28 mouse cellular contexts compared by ENCODE assay signal in the genomic region with DNA sequence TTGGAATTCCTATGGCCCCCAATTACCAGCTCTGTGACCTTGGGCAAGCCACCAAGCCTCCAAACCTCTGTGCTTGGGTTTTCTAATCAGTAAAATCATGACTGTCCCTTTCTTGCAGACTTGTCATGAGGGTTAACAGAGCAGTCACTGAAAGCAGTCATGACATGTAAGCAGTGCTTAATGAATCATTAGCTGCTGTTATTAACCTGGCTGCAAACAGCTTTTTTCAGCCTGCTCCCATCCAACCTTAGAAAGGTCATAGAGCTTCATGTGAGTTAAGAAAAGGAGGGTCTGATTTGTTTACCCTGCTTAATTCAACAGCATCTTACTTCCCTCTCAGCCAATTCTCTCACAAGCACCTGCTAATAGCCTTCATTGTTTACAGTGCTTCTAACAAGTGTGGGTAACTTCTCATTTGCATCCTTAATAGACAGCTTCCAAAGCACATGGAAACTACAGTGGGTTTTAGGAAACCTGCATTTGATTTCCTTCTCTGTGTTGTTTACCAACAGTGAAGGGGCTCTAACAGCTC.
DNase-seq lines count a peak whose midpoint lies in the region; ATAC-seq lines count a peak whose summit lies in the region.
"Had no signal": no experiment of that assay in that cellular context is flagged by ENCODE, and none has a peak within 500 bp of the region (broad histone marks: within the 10 kb centered on the region; RNA-seq: fewer than 3 reads in every experiment).

No protein-coding gene starts in this region.

- H3K27me3 ChIP-seq in forebrain, embryonic 13.5 days = no peaks in the 10 kb centered on the region
- no peaks in the 10 kb centered on the region for H3K27me3 ChIP-seq in forebrain, embryonic 11.5 days (ENCODE audit: control insufficient read depth, insufficient read depth, low read length)
- no peaks in the 10 kb centered on the region for H3K27me3 ChIP-seq in midbrain, embryonic 14.5 days (ENCODE audit: control insufficient read depth, insufficient read depth, low read length)
- H3K27me3 ChIP-seq in midbrain, embryonic 10.5 days (ENCODE audit: low read depth, poor library complexity, severe bottlenecking) = no peaks in the 10 kb centered on the region
- H3K27me3 ChIP-seq in midbrain, embryonic 16.5 days (ENCODE audit: control insufficient read depth, insufficient read depth, low read depth, low read length) = no peaks in the 10 kb centered on the region
- H3K27me3 ChIP-seq: CH12.LX; embryonic facial prominence, embryonic 13.5 days; heart, embryonic 13.5 days; limb, embryonic 12.5 days; lung, embryonic 15.5 days; midbrain, embryonic 12.5 days; neural tube, embryonic 12.5 days had no signal

- no peak overlapping the region for H3K9ac ChIP-seq in forebrain, embryonic 13.5 days
- no peak overlapping the region for H3K9ac ChIP-seq in forebrain, embryonic 11.5 days (ENCODE audit: low read length)
- H3K9ac ChIP-seq in midbrain, embryonic 14.5 days (replicated peaks; ENCODE audit: low read length) = no peak overlapping the region
- no peak overlapping the region for H3K9ac ChIP-seq in midbrain, embryonic 16.5 days (ENCODE audit: low read depth, low read length)
- H3K9ac ChIP-seq: embryonic facial prominence, embryonic 13.5 days; heart, embryonic 13.5 days; limb, embryonic 12.5 days; lung, embryonic 15.5 days; midbrain, embryonic 12.5 days; neural tube, embryonic 12.5 days had no signal

- H3K27ac ChIP-seq in forebrain, embryonic 13.5 days = no peak overlapping the region
- H3K27ac ChIP-seq in forebrain, embryonic 11.5 days (ENCODE audit: low read depth, low read length) = no peak overlapping the region
- peak overlapping the region; percentile 28; the same call in 1 of the 2 replicates for H3K27ac ChIP-seq in midbrain, embryonic 14.5 days (replicated peaks; ENCODE audit: low read depth, low read length)
- H3K27ac ChIP-seq in midbrain, embryonic 10.5 days (replicated peaks) = no peak overlapping the region
- peak overlapping the region; percentile 34; the same call in 1 of the 2 replicates for H3K27ac ChIP-seq in midbrain, embryonic 16.5 days (ENCODE audit: low read length)
- H3K27ac ChIP-seq: embryonic facial prominence, embryonic 13.5 days; heart, embryonic 13.5 days; left cerebral cortex, adult 2 months; limb, embryonic 12.5 days; lung, embryonic 15.5 days; neural tube, embryonic 12.5 days had no signal

- peaks cover 20% of the 10 kb centered on the region for H3K4me1 ChIP-seq in forebrain, embryonic 13.5 days
- peaks cover 3% of the 10 kb centered on the region; the same call in 1 of the 2 replicates for H3K4me1 ChIP-seq in forebrain, embryonic 11.5 days (replicated peaks; ENCODE audit: control insufficient read depth, insufficient read depth, low read length)
- H3K4me1 ChIP-seq in midbrain, embryonic 14.5 days (ENCODE audit: control insufficient read depth, insufficient read depth, low read length) = peaks cover 8% of the 10 kb centered on the region
- peaks cover 5% of the 10 kb centered on the region; the same call in 1 of the 2 replicates for H3K4me1 ChIP-seq in midbrain, embryonic 10.5 days
- H3K4me1 ChIP-seq in midbrain, embryonic 16.5 days (ENCODE audit: control insufficient read depth, insufficient read depth, low read length) = peaks cover 20% of the 10 kb centered on the region
- H3K4me1 ChIP-seq: embryonic facial prominence, embryonic 13.5 days; limb, embryonic 12.5 days; lung, embryonic 15.5 days; neural tube, embryonic 12.5 days had no signal

- H3K9me3 ChIP-seq in forebrain, embryonic 13.5 days (replicated peaks) = no peaks in the 10 kb centered on the region
- no peaks in the 10 kb centered on the region for H3K9me3 ChIP-seq in forebrain, embryonic 11.5 days (ENCODE audit: control insufficient read depth, low read length)
- H3K9me3 ChIP-seq in midbrain, embryonic 14.5 days (ENCODE audit: control insufficient read depth, low read length) = no peaks in the 10 kb centered on the region
- H3K9me3 ChIP-seq in midbrain, embryonic 10.5 days (replicated peaks) = no peaks in the 10 kb centered on the region
- H3K9me3 ChIP-seq in midbrain, embryonic 16.5 days (replicated peaks; ENCODE audit: control insufficient read depth, low read length, poor library complexity, severe bottlenecking) = no peaks in the 10 kb centered on the region
- H3K9me3 ChIP-seq: embryonic facial prominence, embryonic 13.5 days; heart, embryonic 13.5 days; limb, embryonic 12.5 days; lung, embryonic 15.5 days; midbrain, embryonic 12.5 days; neural tube, embryonic 12.5 days had no signal

- H3K36me3 ChIP-seq in forebrain, embryonic 13.5 days (ENCODE audit: poor library complexity, severe bottlenecking) = no peaks in the 10 kb centered on the region
- H3K36me3 ChIP-seq in forebrain, embryonic 11.5 days (ENCODE audit: control insufficient read depth, insufficient read depth, low read length) = no peaks in the 10 kb centered on the region
- no peaks in the 10 kb centered on the region for H3K36me3 ChIP-seq in midbrain, embryonic 14.5 days (ENCODE audit: control insufficient read depth, insufficient read depth, low read length)
- no peaks in the 10 kb centered on the region for H3K36me3 ChIP-seq in midbrain, embryonic 10.5 days
- H3K36me3 ChIP-seq in midbrain, embryonic 16.5 days (ENCODE audit: control insufficient read depth, insufficient read depth, low read length) = no peaks in the 10 kb centered on the region
- H3K36me3 ChIP-seq: embryonic facial prominence, embryonic 13.5 days; heart, embryonic 13.5 days; limb, embryonic 12.5 days; lung, embryonic 15.5 days; midbrain, embryonic 12.5 days; neural tube, embryonic 12.5 days had no signal

- DNase-seq in adrenal gland, adult 2 months = peak; percentile 6
- DNase-seq in adrenal gland, postnatal 36 days = no peak
- DNase-seq in forebrain, embryonic 11.5 days (ENCODE audit: low spot score) = no peak
- DNase-seq in midbrain, embryonic 14.5 days = no peak
- no peak for DNase-seq in midbrain, embryonic 10.5 days (ENCODE audit: low spot score)
- DNase-seq in testis, postnatal 10 days (ENCODE audit: low spot score) = no peak
- DNase-seq: cerebellum, adult 18-20 months; cerebellum, postnatal 10 days; gastrocnemius, postnatal 10 days; heart, postnatal 10 days; kidney, adult 9 months; kidney, postnatal 10 days; right cerebral cortex, postnatal 25 days; thymus, adult 18-20 months; thymus, postnatal 25 days had no signal

- no peak overlapping the region for H3K4me2 ChIP-seq in forebrain, embryonic 13.5 days
- no peak overlapping the region for H3K4me2 ChIP-seq in forebrain, embryonic 11.5 days (ENCODE audit: low read depth, low read length, severe bottlenecking)
- no peak overlapping the region for H3K4me2 ChIP-seq in midbrain, embryonic 14.5 days (ENCODE audit: low read length)
- H3K4me2 ChIP-seq in midbrain, embryonic 16.5 days (ENCODE audit: low read length) = no peak overlapping the region
- H3K4me2 ChIP-seq: embryonic facial prominence, embryonic 13.5 days; heart, embryonic 13.5 days; limb, embryonic 12.5 days; liver, embryonic 11.5 days; lung, embryonic 15.5 days; midbrain, embryonic 12.5 days; neural tube, embryonic 12.5 days had no signal

- ATAC-seq in forebrain, embryonic 13.5 days = peak; percentile 57
- ATAC-seq in forebrain, embryonic 11.5 days (replicated peaks; ENCODE audit: low FRiP score) = no peak
- no peak for ATAC-seq in midbrain, embryonic 14.5 days (ENCODE audit: low FRiP score, low TSS enrichment)
- ATAC-seq in midbrain, embryonic 16.5 days = no peak
- ATAC-seq: intestine, postnatal 0 days had no signal

- no peak overlapping the region for H3K4me3 ChIP-seq in forebrain, embryonic 13.5 days
- H3K4me3 ChIP-seq in forebrain, embryonic 11.5 days (ENCODE audit: low read depth, low read length) = no peak overlapping the region
- no peak overlapping the region for H3K4me3 ChIP-seq in midbrain, embryonic 14.5 days (replicated peaks; ENCODE audit: low read depth, low read length)
- no peak overlapping the region for H3K4me3 ChIP-seq in midbrain, embryonic 10.5 days
- H3K4me3 ChIP-seq in midbrain, embryonic 16.5 days (ENCODE audit: low read depth, low read length) = no peak overlapping the region
- H3K4me3 ChIP-seq: embryonic facial prominence, embryonic 13.5 days; heart, embryonic 13.5 days; left cerebral cortex, adult 2 months; limb, embryonic 12.5 days; lung, embryonic 15.5 days; midbrain, embryonic 12.5 days; myocyte; neural tube, embryonic 12.5 days had no signal

Comparison
In these comparisons a context has a peak if more than half of its experiments do, and no peak if none do; other contexts are left out.
1. H3K27ac ChIP-seq: peak in midbrain, embryonic 14.5 days (single experiment) and midbrain, embryonic 16.5 days (single experiment); none in forebrain, embryonic 13.5 days (single experiment), forebrain, embryonic 11.5 days (single experiment) and midbrain, embryonic 10.5 days (single experiment).